Mouse (Mus musculus): ENCODE results near the gene Trappc3. TPM values are rescaled to one million over a fixed set of nuclear protein-coding genes. Genes with fewer than 3 reads are reported as not detected.

Gene Trappc3
- total RNA-seq, 2 experiments from 2014 or later, result 89.7 to 92.1 TPM

DNA sequence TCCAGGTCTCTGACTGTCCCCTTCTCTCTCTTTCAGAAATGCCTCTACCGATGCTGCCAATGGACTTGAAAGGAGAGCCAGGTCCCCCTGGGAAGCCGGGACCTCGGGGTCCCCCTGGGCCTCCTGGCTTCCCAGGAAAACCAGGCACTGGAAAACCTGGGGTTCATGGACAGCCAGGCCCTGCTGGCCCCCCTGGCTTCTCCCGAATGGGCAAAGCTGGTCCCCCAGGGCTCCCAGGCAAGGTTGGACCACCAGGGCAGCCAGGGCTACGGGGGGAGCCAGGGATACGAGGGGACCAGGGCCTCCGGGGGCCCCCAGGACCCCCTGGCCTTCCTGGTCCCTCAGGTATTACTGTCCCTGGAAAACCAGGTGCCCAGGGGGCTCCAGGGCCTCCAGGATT is 48.2 kb downstream of the Trappc3 start:
- DNase-seq (ENCODE audit: low spot score in 2 of 2), result no peak

DNA sequence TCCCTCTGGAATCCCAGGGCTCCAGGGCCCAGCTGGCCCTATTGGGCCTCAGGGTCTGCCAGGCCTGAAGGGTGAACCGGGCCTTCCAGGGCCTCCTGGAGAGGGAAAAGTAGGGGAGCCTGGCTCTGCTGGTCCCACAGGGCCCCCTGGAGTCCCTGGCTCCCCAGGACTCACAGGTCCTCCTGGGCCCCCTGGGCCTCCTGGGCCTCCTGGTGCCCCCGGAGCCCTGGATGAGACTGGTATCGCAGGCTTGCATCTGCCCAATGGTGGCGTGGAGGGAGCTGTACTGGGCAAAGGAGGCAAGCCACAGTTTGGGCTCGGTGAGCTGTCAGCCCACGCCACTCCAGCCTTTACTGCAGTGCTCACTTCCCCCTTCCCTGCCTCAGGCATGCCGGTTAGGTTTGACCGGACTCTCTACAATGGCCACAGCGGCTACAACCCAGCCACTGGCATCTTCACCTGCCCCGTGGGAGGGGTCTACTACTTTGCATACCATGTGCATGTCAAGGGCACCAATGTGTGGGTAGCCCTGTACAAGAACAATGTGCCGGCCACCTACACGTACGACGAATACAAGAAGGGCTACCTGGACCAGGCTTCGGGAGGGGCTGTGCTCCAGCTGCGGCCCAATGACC is 49.6 kb downstream of the Trappc3 start:
- DNase-seq (ENCODE audit: low spot score in 2 of 2), result no peak

DNA sequence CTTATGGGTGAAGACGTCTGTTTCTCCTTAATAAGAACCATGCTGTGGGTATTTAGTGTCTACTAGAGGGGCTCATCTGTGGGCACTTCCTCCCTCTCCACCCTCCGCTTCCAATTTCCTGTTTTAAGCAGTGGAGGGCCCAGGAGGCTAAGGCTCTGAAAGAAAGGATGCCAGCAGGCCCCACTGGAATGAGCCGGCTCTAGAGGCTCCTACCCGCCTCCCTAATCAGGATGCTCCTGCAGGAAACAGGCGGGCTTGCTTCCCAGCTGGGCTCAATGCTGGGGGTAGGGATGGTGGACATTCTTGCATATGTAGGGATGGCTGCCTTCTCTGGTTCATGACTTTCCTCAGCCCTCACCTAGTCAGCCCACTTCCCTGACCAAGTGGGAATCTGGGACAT is 51.1 kb downstream of the Trappc3 start:
- DNase-seq (ENCODE audit: low spot score in 2 of 2), result no peak

DNA sequence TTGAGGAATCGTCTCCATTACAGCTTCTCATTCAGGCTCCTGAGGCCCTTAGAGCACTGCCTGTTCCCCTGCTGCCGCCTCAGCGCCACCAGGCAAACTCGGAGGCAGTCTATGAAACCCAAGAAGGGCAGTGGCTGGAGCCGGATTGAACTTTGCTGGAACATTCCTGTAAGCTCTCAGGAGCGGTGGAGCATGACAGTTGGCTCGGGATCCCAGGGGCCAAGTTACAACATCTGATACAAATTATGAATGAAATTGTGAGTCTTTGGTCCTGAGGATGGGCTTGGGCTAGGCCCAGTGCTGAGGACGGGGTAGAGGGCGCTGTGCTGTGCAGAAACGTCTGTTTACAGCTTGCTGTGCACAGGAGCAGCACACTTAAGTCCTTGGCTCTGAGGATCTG is 52.3 kb downstream of the Trappc3 start:
- DNase-seq (ENCODE audit: low spot score in 2 of 2), result no peak

DNA sequence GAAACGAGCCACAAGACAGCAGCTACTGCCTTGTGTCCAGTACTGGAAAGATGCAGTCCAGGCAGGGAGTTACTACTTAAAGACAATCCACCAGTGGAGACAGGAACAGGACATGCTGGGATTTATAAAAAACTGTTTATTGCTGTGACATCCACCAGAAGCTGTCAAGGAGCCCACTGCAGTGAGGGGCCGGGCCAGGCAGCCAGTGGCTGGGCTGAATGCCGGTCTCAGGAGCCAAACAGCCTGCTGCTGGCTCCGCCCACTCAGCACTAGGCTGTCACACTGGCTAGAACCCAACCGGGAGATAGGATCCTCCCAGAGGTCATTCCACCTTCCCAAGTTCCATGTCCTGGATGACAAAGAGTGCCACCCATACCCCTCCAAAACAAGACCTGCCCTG is 53.8 kb downstream of the Trappc3 start:
- no peak for DNase-seq (ENCODE audit: low spot score in 2 of 2)

DNA sequence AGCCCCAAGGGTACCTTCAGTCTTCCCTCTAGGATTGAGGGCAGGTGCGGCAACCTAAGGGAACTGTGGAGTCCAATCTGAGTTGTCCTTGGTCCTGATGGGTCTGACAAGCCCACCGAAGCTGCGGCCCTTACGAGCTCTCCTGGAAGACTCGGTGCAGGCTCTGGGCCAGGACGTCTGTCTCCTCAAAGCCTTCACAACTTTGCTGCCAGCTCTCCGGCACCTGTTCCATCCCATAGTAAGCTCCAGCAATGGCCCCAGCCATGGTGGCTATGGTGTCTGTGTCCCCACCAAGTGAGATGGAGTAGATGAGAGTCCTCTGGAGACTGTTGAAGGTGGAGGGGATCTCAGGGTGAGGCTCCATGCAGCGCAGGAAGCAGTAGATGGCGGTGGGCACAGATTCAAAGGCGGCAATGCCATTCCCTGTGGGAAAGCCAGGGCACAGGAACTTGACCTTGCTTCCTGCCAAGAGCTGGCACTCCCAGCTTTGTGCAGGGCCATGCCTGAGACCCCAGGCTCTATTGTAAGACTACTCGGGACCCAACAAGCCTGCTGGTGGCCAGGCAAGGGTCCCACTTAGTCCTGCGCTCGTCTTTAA is 54.4 kb downstream of the Trappc3 start:
- no peak for DNase-seq (ENCODE audit: low spot score in 2 of 2)

DNA sequence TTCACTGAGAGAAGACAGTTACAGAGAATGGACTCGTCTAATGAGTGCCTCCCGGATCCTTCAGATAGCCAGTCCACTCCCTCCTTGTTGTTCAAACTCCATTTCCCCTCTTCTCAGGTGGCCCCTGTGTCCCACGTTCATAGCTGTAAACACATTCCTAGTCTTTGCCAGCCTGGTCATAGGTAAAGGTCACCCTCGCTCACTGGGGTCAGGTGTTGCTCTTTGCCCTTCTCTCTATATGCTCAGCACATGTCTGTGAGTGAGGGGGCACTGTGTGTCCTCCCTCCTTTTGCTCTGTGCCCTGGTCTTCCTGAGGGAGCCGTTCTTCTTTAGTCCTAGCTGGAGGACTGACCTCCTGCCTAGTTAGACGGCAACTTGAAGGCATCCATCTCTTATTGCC is 57.7 kb downstream of the Trappc3 start:
- no peak for DNase-seq (ENCODE audit: low spot score in 2 of 2)

DNA sequence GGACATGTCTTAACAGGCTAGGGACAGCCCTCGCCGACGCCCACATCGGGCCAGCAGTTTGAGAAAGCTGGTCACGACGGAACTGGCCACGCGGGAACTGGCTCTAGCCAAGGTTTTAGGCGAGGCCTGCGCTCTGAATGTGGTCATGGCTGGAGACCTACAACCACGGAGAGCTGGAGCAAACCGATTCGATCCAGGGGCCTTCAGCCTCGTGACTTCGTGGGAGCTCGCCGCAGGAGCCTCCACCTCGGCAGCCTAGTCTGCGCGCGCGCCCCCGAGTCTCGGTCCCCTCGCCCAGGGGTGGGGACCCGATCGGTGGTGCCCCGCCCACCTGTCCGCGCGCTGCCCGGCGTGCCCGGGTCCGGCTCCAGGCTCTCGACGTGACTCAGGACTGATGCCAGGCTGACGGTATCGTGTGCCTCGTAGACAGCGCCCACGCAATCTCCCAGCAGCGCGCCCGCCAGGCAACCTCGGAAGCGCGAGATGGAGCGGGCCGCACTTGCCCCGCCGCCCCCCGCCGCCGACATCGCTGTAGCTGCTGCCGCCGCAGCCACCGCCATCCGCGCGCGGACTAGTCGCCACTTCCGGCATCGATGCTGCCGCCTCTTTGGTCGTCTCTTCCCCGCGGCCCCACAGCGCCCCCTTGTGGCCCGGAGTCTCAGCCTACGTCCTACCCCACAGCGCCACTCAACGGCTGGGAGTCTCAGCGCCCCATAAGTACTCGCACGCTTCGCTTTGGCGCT is 59.2 kb downstream of the Trappc3 start, which contains the start of gene Adprhl2:
Gene Adprhl2, minus strand, starts transcription at position 593 of the 743 bp plus-strand sequence.
- peak; percentile 100 for DNase-seq (ENCODE audit: low spot score in 2 of 2)

DNA sequence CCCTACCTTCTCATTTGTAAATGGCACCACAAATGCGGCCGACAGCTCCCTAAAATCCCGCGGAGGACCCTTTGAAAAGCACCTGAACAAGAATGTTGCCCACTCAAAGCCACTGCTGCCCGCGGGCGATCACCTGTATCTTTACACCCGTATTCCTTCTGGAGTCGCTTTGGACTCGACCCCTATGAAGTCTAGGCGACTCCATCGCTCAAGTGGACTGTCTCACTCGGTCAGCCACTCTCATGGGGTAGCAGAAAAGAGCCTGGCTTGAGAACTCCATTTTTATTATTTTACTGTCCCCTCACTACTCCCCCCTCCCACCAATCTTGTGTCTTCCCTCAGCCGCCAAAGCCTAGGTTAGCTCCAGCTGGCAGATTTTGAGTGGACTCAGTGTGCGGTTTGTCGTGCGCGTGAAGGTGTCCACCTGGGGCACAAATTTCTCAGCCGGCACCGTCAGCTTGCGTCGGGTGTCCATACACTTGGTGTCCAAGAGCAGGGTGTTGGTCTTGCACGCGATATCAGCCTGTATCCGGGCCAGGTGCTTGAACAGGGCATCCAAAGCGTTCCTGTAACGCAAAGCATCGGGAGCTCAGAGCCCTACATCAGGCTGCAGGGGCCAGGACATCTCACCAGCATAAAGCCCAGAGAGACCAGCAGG is 59.9 kb downstream of the Trappc3 start:
- no peak for DNase-seq (ENCODE audit: low spot score in 2 of 2)

DNA sequence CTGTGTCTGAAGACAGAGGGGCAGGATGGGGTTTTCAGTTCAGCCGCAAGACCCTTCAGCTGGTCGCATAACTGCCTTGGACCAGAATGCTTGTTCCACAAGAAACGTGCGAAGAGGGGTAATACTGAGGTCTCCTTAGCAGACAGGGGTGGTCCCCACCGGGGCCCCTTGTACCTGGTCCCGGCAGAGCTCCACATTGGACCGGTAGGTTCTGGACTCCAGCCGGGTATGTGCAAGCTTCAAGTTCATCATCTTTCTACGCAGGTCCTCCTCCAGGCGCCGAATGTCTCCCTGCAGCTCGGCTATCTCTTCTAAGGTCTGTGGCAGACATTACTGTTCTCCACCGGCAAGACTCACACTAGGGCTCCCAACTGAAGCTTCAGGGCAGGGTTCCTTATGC is 60.5 kb downstream of the Trappc3 start:
- no peak for DNase-seq (ENCODE audit: low spot score in 2 of 2)

DNA sequence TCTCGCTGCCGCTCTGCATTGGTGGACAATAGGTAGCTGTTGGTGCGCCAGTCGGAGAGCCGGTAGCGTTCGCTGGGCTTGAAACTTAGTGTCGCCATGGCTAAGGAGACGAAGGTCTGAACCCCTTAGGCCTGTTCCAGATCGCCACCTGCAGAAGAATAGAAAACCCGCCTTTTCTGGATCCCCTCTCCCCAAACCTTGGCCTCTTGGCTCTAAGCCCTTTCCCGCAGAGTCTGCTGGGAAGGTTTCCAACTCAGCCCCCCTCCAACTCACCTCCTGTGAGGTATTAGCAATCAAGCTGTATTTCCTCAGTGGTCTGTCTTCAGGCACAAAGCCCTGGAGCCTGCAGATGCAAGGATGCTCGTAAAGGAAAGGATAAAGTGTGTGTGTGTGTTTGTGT is 62.7 kb downstream of the Trappc3 start:
- no peak for DNase-seq (ENCODE audit: low spot score in 2 of 2)

DNA sequence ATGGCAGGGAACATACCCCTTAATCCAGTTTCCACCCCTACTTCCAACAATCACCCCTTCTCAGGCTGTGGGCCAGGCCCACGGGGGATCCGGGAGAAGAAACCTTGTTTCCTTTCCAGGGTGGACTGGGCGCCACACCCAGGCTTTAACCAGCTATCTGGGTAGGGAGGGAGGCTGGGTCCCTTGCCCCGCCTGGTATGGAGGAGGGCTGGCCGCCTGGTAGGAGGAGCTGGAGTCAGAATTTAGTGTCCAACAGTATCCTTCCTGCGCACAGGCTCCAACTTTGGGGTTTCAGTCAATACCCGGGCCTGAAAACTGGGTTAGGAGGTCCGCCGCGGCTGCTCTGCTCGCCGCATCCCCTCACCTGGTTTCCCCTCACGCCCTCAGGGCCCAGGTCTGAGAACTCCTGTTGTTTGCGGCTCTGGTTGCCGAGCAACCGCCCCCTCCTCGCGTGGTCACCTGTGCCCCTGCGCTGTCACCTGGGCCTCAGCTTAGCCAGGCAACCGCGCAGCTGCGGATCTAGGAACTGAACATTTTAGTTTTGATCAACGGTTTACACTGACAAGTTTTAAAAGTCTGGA is 63.2 kb downstream of the Trappc3 start, which contains the start of gene Tekt2:
Gene Tekt2, minus strand, starts transcription at position 408 of the 581 bp plus-strand sequence.
- DNase-seq (ENCODE audit: low spot score in 2 of 2), result peak in 1 of 2 experiments; percentile 23

Other genes with a start within 250 kb of the Trappc3 start
- gene Csf3r, start 237.8 kb upstream of the Trappc3 start, total RNA-seq (2021), result 1 to 10 TPM; 2.3 to 3.0 TPM
- gene Mrps15, start 215.4 kb upstream of the Trappc3 start, total RNA-seq (2021), result 10 to 100 TPM; 85.5 to 99.2 TPM
- gene Oscp1, start 203.8 kb upstream of the Trappc3 start, total RNA-seq (2021), result 10 to 100 TPM in 1 of 2 experiments, 1 to 10 TPM in 1; 7.2 to 10.6 TPM
- 10 to 100 TPM; 18.7 to 25.2 TPM for gene Lsm10, start 165.7 kb upstream of the Trappc3 start, total RNA-seq (2021)
- gene Stk40, start 158.4 kb upstream of the Trappc3 start, total RNA-seq (2021), result 10 to 100 TPM; 63.0 to 77.6 TPM
- 10 to 100 TPM; 13.3 to 13.8 TPM for gene Eva1b, start 114.6 kb upstream of the Trappc3 start, total RNA-seq (2021)
- gene Sh3d21, start 98.8 kb upstream of the Trappc3 start, total RNA-seq (2021), result 1 to 10 TPM; 2.8 to 2.9 TPM
- 100 to 1,000 TPM; 142 to 182 TPM for gene Thrap3, start 59.6 kb upstream of the Trappc3 start, total RNA-seq (2021)
- gene Map7d1, start 6.0 kb upstream of the Trappc3 start, total RNA-seq (2021), result 10 to 100 TPM; 56.3 to 63.1 TPM
- 1 to 10 TPM; 2.6 to 2.8 TPM for gene Col8a2, start 24.5 kb downstream of the Trappc3 start, total RNA-seq (2021)
- 10 to 100 TPM; 31.0 to 31.2 TPM for gene Adprhl2, start 59.4 kb downstream of the Trappc3 start, total RNA-seq (2021)
- 1 to 10 TPM; 2.8 to 4.5 TPM for gene Tekt2, start 63.4 kb downstream of the Trappc3 start, total RNA-seq (2021)
- 10 to 100 TPM; 19.6 to 20.3 TPM for gene Ago3, start 167.2 kb downstream of the Trappc3 start, total RNA-seq (2021)
- 10 to 100 TPM; 25.6 to 36.9 TPM for gene Ago1, start 206.3 kb downstream of the Trappc3 start, total RNA-seq (2021)

Measured in adrenal gland, adult 18-20 months (tissue).